Mouse (Mus musculus) layer of hippocampus, postnatal 10 days (tissue): ENCODE results near the gene Thbs1. TPM values are rescaled to one million over a fixed set of nuclear protein-coding genes. Genes with fewer than 3 reads are reported as not detected.
A peak's percentile ranks its signal among the peaks of the same experiment; 100 is the strongest.

Experiments
- DNase-seq, 2 experiments: peaks; one replicate each; pipeline ENCODE4 v3.0.0; 2021; ENCODE audit warnings: low spot score in 2 of 2
- total RNA-seq, 2 experiments: library from RNA; stranded (reverse); gene quantifications; 2 replicates each; pipeline ENCODE4 v1.2.3; 2021

Gene Thbs1
- total RNA-seq, 2 experiments from 2014 or later: 7.7 to 9.2 TPM

DNA sequence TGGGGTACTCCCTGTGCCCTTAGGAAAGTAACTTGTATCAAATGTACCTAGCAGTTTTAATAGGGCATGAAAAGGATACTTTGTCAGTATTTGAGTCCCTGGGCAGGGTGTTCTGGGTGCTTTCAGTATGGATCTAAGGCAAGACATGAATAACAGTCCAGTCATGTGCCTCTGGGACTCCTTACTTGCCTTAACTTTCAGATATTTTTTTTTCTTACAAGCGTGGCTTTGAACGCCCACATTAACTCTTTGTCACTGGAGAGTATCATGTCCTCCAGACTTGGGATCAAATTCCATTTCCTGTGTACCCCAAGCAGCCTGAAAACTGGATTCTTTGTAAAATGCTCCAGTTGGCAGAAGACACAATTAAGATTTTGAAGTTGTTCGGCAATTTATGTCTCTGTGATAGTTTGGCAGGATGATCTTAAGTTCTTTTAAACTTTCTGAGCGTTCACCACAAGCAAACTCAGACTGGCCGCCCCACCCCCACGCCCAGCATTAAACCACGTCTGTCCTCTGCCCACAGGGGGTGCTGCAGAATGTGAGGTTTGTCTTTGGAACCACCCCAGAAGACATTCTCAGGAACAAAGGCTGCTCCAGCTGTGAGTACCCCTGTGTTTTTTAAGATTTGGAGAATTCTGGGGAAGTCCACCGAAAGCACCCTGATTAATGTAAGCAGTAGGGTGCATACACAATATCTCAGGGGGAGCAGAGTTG lies 2.3 kb downstream of the Thbs1 start:
- DNase-seq: peak in 1 of 2 experiments; percentile 28

DNA sequence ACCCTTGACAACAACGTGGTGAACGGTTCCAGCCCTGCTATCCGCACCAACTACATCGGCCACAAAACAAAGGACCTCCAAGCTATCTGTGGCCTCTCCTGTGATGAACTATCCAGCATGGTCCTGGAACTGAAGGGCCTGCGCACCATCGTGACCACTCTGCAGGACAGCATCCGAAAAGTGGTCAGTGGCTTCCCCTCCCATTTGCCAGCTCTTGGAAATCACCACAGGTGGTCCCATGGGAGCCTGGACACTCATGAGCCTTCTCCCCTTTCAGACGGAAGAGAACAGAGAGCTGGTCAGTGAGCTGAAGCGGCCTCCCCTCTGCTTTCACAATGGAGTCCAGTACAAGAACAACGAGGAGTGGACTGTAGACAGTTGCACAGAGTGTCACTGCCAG lies 3.0 kb downstream of the Thbs1 start:
- no peak for DNase-seq

DNA sequence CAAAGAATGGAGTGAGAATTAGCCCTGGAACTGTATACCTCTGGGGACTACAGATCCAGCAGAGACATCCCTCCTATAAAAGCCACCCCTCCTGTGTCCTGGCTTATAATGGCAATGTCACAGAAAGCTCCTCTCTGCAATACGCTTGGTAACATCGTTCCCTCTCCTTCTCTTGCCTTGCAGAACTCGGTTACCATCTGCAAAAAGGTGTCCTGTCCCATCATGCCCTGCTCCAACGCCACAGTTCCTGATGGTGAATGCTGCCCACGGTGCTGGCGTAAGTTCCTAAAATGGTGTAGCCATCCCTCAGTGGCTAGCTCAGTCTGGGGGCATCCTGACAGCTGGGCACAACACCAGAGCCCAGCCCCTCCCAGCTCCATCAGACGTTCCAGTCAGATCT lies 4.0 kb downstream of the Thbs1 start:
- no peak for DNase-seq

DNA sequence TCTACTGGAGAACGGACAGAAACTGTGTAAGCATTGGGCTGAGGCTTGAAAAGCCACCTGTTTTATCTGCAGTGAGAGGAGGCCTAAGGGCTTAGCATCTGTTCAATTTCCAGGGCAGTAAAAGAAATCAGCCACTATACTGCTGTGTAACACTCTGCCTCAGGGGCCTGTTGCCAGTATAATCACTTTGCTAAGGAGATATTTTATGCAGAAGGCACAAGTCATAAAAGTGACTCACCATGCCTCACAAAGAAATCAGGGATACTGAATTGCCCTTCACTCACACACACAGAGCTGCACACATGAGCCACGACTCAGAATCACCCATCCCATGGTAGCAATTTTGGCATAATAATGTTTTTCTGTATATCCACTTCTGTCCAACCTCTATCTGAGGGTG lies 4.5 kb downstream of the Thbs1 start:
- DNase-seq: no peak

DNA sequence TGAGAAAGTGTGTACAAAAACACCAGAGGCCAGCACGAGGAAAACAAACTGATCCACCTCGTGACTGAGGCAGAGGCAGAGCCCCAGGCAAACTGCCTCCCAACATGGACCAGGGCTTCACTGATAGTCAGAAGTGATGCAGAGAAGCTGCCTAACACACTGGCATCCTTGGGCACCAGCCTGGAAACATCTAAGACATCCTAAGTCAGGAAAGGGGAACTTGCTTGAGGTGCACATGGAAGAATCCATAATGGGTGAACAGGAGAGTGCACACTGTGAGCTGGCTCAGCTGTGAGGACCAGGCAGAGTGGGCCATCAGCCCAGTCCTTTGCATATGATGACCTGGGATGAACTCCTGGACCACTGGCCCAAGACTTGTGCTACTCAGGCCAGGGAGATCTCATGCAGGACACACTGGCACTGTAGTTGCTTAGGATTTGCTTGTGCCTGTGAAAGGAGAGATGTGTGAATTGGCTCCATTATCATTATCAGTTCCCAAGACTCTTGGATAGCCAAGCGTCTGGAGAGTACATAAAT lies 5.1 kb downstream of the Thbs1 start:
- DNase-seq: no peak

DNA sequence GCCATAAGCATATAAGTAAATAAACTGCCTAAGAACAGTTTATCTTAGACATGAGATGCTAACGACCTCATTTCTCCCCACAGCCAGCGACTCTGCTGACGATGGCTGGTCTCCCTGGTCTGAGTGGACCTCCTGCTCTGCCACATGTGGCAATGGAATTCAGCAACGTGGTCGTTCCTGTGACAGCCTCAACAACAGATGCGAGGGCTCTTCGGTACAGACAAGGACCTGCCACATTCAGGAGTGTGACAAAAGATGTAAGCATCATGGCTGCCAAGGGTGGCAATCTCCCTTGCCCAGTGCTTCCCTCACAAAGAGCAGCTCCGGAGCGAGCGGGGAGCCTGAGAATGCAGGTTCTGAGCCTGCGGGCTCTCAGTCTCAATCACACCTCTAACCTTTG lies 5.7 kb downstream of the Thbs1 start:
- no peak for DNase-seq

DNA sequence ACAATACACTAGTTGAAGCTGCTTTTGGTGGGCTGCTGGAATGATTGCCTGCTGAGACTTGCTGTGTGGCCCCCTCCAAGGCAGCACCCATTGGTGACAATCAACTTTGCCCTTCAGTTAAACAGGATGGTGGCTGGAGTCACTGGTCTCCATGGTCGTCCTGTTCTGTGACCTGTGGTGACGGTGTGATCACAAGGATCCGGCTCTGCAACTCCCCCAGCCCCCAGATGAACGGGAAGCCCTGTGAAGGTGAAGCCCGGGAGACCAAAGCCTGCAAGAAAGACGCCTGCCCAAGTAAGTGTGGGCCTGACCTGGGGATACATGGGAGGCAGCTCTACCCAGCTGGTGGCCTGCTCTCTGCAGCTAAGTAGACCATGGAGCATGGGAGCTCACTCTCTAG lies 6.4 kb downstream of the Thbs1 start:
- no peak for DNase-seq

DNA sequence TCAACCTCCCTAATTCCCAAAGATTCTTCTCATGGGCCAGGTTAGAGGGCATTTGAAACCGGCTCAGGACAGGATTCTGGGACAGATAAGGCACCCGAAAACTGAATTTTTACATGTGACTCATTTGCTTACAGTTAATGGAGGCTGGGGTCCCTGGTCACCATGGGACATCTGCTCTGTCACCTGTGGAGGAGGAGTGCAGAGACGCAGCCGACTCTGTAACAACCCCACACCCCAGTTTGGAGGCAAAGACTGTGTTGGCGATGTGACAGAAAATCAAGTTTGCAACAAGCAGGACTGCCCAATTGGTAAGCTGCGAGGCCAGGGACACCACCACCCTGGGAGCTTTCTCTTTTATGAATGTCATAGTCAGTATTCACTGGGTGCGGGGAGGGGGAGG lies 6.8 kb downstream of the Thbs1 start:
- no peak for DNase-seq

DNA sequence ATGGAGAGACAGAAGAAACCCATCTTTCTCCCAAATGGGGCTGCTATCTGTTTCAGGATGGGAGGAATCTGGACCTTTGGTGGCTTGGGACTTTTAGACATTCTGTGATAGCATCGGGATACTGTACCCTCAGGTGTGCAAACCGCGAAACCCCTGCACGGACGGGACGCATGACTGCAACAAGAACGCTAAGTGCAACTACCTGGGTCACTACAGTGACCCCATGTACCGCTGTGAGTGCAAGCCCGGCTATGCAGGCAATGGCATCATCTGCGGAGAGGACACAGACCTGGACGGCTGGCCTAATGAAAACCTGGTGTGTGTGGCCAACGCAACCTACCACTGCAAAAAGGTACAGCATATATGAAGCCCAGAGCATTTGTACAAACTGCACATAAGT lies 8.0 kb downstream of the Thbs1 start:
- no peak for DNase-seq

DNA sequence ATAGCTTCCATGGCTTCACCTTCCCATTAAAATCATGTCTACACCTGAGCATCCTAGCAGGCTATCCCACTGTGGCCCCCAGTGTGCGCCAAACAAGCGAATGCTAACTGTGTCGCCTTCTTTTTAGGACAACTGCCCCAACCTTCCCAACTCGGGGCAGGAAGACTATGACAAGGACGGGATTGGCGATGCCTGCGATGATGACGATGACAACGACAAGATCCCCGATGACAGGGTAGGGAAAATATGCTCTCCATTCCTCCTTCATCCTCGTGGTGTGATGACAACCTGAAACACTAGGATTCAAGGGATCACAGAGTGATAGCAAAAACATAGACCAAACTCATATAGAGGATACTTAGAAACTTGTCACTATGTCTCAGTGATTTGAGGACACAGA lies 8.4 kb downstream of the Thbs1 start:
- DNase-seq: no peak

DNA sequence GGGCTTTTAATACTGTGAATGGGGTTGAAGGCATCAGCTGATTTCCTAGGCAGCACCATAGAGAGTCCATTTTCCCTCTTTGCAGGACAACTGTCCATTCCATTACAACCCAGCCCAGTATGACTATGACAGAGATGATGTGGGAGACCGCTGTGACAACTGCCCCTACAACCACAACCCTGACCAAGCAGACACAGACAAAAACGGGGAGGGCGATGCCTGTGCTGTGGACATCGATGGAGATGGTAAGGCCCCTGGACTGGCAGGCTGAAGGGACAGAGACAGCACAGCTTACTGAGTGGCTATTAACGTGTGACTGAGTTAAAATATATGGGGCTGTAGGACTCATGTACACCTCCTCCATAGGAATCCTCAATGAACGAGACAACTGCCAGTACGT lies 9.1 kb downstream of the Thbs1 start:
- no peak for DNase-seq

DNA sequence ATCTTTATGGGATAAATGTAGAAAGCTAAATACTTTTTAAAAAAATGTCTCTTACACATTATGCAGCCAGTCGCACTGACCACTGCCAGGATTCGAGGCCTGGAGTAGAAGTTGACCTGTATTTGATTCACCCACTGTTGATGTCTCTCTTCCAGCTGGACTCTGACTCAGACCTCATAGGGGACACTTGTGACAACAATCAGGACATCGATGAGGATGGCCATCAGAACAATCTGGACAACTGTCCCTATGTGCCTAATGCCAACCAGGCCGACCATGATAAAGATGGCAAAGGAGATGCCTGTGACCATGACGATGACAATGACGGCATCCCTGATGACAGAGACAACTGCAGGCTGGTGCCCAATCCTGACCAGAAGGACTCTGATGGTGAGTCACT lies 10.6 kb downstream of the Thbs1 start:
- no peak for DNase-seq

DNA sequence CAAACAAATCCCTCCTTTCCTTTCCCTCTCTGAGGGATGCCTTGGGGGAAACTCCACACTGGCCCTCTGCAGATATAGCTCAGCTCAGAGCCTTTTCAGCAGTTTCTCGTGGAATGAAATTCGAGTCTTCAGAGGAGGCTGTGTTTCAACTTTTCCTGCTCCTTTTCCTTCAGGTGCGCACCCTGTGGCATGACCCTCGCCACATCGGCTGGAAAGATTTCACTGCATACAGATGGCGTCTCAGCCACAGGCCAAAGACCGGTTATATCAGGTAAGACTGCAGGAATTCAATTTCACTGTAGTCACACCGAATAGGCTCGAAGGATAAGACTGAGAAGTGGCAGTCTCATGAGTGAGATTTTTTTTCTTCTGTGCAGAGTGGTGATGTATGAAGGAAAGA lies 12.1 kb downstream of the Thbs1 start:
- no peak for DNase-seq

DNA sequence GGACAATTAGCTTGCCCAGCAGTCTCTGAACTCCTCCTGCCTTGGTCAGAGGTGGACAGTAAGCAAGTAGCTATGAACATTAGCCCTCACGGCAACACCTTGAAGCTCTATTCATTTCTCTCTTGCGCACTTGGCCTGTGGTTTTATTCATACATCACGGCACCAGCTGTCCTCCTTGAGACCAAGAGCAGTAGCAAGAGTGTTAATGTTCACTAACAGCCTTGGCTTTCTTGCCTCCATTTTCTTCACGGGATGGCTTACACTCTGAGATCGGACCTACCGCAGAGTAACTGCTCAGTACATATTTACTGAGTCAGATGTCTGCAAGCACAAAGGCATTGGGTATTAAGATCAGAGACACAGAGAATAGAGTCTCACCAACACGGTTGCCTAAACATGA lies 12.8 kb downstream of the Thbs1 start:
- no peak for DNase-seq

DNA sequence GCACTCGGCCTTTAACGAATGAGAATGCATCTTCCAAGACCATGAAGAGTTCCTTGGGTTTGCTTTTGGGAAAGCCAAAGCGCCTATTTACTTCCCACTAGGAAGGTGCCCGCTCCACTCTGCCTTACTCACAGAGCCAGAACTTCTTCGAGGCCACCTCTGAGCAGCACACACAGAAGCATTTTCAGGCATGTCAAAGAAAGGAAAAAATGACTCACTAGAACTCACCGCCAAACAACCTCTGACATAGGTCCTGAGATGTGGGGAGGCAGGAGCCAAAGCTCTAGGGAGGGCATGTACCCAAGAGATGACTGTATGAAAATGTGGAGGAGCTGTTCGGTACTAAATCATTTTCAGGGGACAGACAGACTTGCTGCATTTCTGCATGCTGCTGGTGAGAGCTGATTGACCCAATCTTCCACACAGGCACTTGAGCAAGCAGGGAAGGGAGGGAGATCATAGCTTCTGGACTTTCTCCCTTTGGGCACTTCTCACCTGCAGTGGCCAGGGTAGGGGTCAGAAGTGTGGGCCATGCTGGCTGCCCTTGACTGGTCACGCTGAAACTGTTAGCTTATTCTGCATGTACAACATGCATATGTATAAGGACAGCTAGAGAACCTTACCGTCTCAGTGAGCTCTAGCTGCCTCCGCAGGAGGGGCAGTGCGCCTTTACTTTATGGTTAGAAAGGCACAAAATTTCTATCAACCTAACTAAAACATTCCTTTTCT lies 13.7 kb downstream of the Thbs1 start:
- no peak for DNase-seq

DNA sequence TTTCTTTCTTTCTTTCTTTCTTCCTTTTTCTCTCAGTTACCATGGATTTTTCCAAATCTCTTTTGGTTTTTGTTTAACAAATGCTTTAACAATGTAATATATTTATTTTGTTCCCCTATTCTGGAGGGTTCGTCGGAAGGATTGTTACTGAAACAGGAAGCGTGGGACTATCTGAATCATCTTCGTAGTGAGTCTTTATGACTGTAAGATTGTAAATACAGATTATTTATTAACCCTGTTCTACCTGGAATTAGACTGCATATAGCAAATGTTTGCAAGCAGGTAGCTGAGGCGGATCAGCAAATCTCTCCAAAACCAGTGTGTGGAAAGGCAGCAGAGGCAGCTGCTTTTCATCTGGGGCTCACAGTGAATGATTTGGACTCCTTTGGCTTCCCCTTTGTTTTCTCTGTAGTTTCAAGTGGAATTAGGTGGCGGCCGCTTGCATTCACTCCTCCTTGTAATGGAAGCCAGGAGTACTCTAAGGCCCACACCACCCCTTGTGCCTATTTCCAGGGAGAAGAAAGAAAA lies 14.3 kb downstream of the Thbs1 start:
- DNase-seq: no peak

DNA sequence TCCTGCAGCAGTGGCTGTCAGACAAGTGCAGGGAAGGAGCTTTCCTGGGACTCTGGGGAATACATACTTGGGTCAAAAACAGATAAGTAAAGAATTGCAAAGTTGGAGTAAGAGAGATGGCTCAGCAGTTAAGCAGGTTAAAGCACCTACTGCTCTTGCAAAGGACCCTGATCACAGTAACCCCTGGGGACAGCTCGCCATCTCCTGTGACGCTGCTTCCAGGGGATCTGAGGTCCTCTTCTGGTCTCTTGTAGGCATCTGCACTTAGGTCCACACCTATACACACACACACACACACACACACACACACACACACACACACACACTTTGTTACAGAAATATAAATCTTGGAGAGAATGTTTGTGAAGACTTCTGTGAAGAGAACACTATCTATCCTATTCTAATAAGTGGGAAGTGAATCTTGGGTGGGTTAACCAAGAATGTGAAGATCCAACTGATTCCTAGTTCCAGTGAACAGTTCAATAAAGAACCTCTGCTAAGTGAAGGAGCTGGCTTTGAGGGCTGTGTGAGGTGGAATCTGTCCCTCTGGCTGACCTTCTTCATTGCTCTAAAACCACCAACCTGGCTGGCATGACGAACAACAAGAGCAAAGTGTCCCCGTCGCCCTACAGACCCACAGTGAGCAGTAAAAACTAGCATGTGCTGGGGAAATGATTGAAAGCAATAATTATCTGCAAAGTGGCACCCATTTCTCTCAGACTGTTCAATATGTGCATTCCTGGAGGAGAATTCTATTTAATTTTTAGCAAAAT lies 16.0 kb downstream of the Thbs1 start:
- DNase-seq: no peak

DNA sequence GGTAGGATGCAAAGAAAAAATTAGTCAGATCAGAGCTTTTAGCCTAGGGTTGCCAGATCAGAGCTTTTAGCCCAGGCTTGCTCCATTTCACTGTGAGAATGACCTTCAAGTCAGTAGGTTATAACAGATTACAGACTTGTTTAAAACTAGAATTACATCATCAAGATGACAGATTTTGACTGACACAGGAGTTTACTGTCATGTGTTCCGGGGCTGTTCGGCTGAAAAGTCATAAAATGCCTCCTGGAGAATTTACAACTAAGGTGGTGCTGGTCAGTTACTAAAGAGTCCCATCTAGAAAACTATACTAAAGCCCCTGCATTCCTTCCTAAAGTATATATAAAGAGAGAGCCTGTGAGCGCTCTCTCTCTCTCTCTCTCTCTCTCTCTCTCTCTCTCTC lies 16.6 kb downstream of the Thbs1 start:
- no peak for DNase-seq

DNA sequence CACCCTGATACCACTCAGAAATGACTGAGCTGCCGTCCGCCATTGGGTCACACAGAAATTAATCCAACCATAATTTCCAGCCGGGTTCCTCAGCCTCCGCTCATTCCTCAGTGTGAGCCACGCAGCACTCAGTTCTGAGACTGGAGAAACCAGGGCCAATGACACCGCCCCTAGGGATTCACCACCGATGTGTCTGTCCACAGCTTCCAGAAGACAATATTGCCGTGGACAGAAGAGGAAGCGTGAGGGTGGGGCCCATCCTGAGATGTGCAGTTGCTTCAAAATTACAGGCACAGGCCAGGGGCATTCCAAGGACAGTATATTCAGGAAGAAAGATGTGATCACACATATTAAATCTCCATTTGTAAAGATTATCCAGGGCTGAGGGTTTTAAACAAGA lies 25.4 kb downstream of the Thbs1 start:
- no peak for DNase-seq

DNA sequence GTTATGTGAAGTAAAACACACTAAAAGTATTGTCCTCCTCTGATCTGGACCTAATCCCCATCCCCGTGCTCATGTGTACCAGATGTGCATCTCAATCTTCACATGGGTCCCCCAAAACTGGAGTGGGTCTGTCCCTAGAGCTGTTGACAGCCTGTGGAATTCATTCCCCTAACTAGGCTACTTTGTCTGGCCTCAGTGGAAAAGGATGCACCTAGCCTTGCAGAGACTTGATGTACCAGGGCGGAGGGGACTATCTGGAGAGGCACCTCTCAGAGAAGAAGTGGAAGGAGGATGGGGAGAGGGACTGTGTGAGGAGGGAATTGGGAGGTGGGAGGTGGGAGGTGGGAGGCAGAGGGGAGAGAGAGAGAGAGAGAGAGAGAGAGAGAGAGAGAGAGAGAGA lies 26.1 kb downstream of the Thbs1 start:
- no peak for DNase-seq

DNA sequence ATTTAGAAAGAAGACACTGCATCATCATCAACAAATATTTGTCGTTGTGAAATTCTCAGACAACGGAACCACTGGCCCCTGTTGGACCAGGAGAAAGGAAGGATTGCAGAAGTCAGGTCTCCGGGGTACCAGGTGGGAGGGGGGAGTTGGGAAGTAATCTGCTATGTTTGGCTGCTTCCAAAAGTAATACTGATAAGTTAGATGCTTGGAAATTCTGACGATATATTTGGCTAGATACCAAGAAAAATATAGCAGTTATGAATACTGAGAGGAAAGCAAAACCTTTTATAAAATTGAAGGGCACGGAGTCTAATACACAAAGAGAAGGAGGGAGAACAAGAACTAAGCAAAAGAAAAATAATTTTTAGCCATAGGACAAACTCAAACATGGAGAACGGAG lies 27.6 kb downstream of the Thbs1 start:
- DNase-seq: no peak

DNA sequence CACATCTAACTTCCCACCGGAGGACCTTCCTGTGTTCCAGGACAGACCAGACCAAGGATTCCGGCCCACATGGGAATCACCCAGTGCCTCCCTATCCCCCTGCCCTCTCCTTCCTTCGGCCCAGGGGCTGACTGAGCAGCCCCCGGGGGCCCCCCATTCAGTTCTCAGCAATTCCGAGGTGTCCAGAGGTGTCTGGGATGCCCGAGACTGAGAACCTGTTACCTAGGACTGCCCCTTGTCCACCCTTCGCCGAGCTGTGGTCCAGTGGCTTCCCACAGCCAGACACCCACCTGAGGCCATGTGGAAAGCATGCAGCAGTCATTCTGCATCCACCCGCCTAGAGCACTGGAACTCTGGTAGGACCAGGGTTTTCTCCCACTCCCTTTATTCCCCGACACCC lies 30.0 kb downstream of the Thbs1 start:
- no peak for DNase-seq
